Mouse (Mus musculus): ENCODE results near the gene Syt8.

- TF ChIP-seq GATA1 (IDR thresholded peaks at IDR 0.05; ENCODE audit: low read length) (no peak), TAL1 (IDR thresholded peaks at IDR 0.05; ENCODE audit: low read length) (no peak)
These were observed 53.4 kb downstream of the Syt8 start for GRCm38 (mm10) chr7:142488053-142488452.

All from erythroblast, embryonic 14.5 days (primary cell).